ENCODE assay signal across 10 mouse cellular contexts in the genomic region with DNA sequence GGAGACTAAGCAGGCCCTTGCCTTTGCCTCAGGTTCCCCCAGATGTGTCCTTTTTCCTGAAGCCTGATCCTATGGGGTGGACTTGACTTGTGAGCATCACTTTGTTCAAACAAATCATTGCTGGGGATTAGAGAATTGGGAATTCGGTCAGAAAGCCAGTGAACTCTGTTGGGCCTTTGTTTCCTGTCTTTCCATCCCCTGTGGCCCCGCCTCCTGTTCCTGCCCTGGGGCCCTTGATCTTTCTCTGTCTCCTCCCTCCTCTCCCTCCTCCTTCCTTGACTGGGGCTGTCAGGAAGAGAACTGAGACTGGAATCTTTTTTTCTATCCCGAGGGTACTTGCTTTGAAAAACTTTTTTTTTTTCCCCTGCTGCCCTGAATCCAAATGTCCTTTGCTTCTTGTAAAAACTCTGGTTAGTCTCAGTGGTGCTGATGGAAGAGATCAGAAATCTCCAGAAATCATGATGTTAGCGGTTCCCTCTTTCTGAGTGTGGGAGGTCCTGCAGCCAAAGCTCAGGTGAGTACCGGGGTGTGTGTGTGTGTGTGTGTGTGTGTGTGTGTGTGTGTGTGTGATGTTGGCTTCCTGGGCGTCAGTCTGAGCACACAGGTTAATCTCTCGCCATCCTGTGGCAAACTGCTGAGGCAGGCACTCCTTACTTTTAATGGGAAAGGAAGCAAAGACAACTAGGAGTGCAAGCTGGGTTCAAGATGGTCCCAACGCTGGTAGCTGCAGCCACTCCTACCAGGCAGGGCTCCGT.
DNase-seq lines count a peak whose midpoint lies in the region; ATAC-seq lines count a peak whose summit lies in the region.
"Had no signal": no experiment of that assay in that cellular context is flagged by ENCODE, and none has a peak within 500 bp of the region (broad histone marks: within the 10 kb centered on the region; RNA-seq: fewer than 3 reads in every experiment).

No protein-coding gene starts in this region.

- H3K4me3 ChIP-seq in neural tube, embryonic 15.5 days (replicated peaks), result no peak overlapping the region
- H3K4me3 ChIP-seq in heart, embryonic 13.5 days, result no peak overlapping the region
- peak overlapping the region; percentile 13 for H3K4me3 ChIP-seq in limb, embryonic 10.5 days
- H3K4me3 ChIP-seq: heart, embryonic 15.5 days had no signal

- WGBS in neural tube, embryonic 15.5 days, result 21% methylated on average over 9 of the region's 9 CpGs
- WGBS in heart, embryonic 13.5 days, result 29% methylated on average over 9 of the region's 9 CpGs
- WGBS in limb, embryonic 10.5 days, result 17% methylated on average over 9 of the region's 9 CpGs

- peak; percentile 52 for DNase-seq in neural tube, embryonic 10.5 days (ENCODE audit: extremely low spot score, low spot score)
- DNase-seq in limb, embryonic 10.5 days (ENCODE audit: low spot score), result peak; percentile 64
- DNase-seq in layer of hippocampus, postnatal 25 days (ENCODE audit: extremely low spot score in 1 of 2, low spot score in 1 of 2), result no peak
- no peak for DNase-seq in gastrocnemius, postnatal 14 days
- no peak for DNase-seq in left cerebral cortex, adult 9 months (ENCODE audit: low spot score in 2 of 2)

- no peak overlapping the region for H3K4me2 ChIP-seq in neural tube, embryonic 15.5 days
- peak overlapping the region; percentile 24 for H3K4me2 ChIP-seq in heart, embryonic 13.5 days
- H3K4me2 ChIP-seq: heart, embryonic 15.5 days had no signal

- no peak overlapping the region for H3K27ac ChIP-seq in neural tube, embryonic 15.5 days (replicated peaks)
- no peak overlapping the region for H3K27ac ChIP-seq in heart, embryonic 13.5 days (replicated peaks)
- peak overlapping the region; percentile 86 for H3K27ac ChIP-seq in limb, embryonic 10.5 days
- H3K27ac ChIP-seq: heart, embryonic 15.5 days had no signal

- H3K36me3 ChIP-seq in neural tube, embryonic 15.5 days, result no peaks in the 10 kb centered on the region
- no peaks in the 10 kb centered on the region for H3K36me3 ChIP-seq in heart, embryonic 13.5 days
- H3K36me3 ChIP-seq in limb, embryonic 10.5 days, result no peaks in the 10 kb centered on the region
- H3K36me3 ChIP-seq: heart, embryonic 15.5 days had no signal

- peaks cover 7% of the 10 kb centered on the region; the same call in 1 of the 2 replicates for H3K4me1 ChIP-seq in neural tube, embryonic 15.5 days
- peaks cover 16% of the 10 kb centered on the region for H3K4me1 ChIP-seq in heart, embryonic 13.5 days
- peaks cover 20% of the 10 kb centered on the region for H3K4me1 ChIP-seq in limb, embryonic 10.5 days
- H3K4me1 ChIP-seq: heart, embryonic 15.5 days had no signal

- intact Hi-C loops in gastrocnemius, postnatal 14 days (cut with DNase I; ENCODE audit: low total_unique reads), result no loop called here

- no peaks in the 10 kb centered on the region for H3K9me3 ChIP-seq in neural tube, embryonic 15.5 days (replicated peaks)
- no peaks in the 10 kb centered on the region for H3K9me3 ChIP-seq in heart, embryonic 13.5 days
- H3K9me3 ChIP-seq in limb, embryonic 10.5 days (replicated peaks), result no peaks in the 10 kb centered on the region
- H3K9me3 ChIP-seq: heart, embryonic 15.5 days had no signal

- H3K9ac ChIP-seq in neural tube, embryonic 15.5 days (replicated peaks), result no peak overlapping the region
- no peak overlapping the region for H3K9ac ChIP-seq in heart, embryonic 13.5 days
- H3K9ac ChIP-seq: heart, embryonic 15.5 days had no signal

- no peak for ATAC-seq in neural tube, embryonic 15.5 days (ENCODE audit: low FRiP score)
- ATAC-seq in heart, embryonic 13.5 days (ENCODE audit: extremely low read depth, insufficient number of reproducible peaks, low FRiP score, low TSS enrichment), result no peak
- ATAC-seq in activated CD4-positive, CD25-positive, alpha-beta regulatory T cell, adult 4 months, result no peak
- ATAC-seq: Patski had no signal

- no peaks in the 10 kb centered on the region for H3K27me3 ChIP-seq in neural tube, embryonic 15.5 days (replicated peaks)
- H3K27me3 ChIP-seq in heart, embryonic 13.5 days (replicated peaks), result no peaks in the 10 kb centered on the region
- H3K27me3 ChIP-seq in limb, embryonic 10.5 days (ENCODE audit: low read depth, poor library complexity, severe bottlenecking), result no peaks in the 10 kb centered on the region
- H3K27me3 ChIP-seq: Patski had no signal

Comparison
In these comparisons a context has a peak if more than half of its experiments do, and no peak if none do; other contexts are left out.
1. DNase-seq: peak in neural tube, embryonic 10.5 days (single experiment) and limb, embryonic 10.5 days (single experiment); none in layer of hippocampus, postnatal 25 days (0 of 2), gastrocnemius, postnatal 14 days (single experiment) and left cerebral cortex, adult 9 months (0 of 2).